Mouse (Mus musculus) MN1 (cell line): Measurements from ENCODE around the gene Olfr95.
"Not testable (repeated sequence)": the region's sequence is repeated elsewhere in the genome, so short reads cannot be mapped to it uniquely, and the experiment has no call there.

Experiments used
- DNase-seq: peaks from one replicate; pipeline ENCODE4 v3.0.0-alpha.2; 2016; ENCODE audit warnings: low spot score

Gene Olfr95

GRCm38 (mm10) chr17:37213018-37213417 lies at the start of gene Olfr95:
Gene Olfr95 (minus strand): TSS chr17:37213118.
- no peak for DNase-seq

GRCm38 (mm10) chr17:37250544-37250943 lies 37.6 kb upstream of the Olfr95 start:
- no peak for DNase-seq

DNA sequence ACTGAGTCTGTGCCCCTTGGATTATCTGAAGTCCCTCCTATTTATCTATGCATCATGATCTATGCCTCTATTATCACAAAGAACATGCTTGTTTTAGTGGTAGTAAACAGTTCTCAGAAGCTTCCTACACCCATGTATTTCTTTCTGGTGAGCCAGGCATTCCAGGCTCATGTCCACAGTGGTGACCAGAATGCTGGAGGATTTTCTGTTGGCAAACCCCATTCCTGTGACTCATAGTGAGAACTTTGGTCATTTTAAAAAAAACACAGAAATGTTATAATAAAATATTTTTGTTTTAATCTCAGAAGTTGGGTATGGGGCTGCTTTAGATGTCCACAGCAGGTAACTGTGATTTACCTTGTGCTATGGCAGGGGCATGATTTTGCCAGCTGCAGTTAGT lies 36.5 kb upstream of the Olfr95 start:
- DNase-seq = no peak

- DNase-seq = no peak
Measured at GRCm38 (mm10) chr17:37246715-37247114, 33.8 kb upstream of the Olfr95 start.

DNA sequence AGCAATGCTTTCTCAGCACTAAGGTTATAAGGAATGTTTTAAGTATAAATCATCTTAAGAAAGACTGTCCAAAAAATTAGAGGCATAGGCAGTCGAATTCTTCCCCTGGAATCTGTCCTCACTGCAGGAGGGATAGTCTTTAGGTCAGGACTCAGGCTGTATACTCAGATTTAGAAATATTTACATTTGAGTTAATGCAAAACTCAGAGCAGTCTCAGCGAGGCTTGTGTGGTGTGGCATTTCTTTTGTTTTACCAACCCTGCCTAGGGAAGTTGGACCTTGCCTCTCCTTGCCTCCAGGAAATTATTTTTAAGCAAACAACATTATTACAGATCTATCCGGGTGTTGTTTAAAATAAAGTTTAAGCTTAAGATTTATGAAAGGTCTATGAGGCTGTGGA lies 29.3 kb upstream of the Olfr95 start:
- no peak for DNase-seq

GRCm38 (mm10) chr17:37237230-37237629 lies 24.3 kb upstream of the Olfr95 start, which contains the start of gene Olfr97:
Gene Olfr97 (minus strand): TSS chr17:37237330.
- DNase-seq = not testable (repeated sequence)

- DNase-seq = no peak
Measured at GRCm38 (mm10) chr17:37221879-37222278, 9.0 kb upstream of the Olfr95 start.

DNA sequence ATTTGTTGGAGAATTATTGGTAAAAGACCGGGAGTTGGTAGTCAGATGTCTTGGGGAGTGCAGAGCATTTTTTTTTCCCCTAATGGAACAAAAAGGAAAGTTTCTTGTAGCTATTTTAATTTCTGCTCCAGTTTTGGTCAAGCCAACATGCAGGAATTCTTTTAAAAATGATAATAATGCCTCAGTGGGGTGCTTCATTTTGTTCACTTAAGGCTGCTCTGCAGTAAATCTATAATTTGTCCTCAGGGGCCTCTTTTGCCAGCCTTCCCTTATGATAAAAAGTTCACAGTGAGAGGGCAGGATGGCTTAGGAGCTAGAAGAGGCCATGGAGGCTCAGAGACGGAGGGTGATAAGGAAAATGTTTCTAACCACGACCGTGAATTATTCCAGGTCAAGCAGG lies 6.9 kb upstream of the Olfr95 start, which contains the start of gene Olfr96:
TSS of gene Olfr96 (plus strand) at position 301 of the 400 bp plus-strand sequence.
- DNase-seq = no peak

DNA sequence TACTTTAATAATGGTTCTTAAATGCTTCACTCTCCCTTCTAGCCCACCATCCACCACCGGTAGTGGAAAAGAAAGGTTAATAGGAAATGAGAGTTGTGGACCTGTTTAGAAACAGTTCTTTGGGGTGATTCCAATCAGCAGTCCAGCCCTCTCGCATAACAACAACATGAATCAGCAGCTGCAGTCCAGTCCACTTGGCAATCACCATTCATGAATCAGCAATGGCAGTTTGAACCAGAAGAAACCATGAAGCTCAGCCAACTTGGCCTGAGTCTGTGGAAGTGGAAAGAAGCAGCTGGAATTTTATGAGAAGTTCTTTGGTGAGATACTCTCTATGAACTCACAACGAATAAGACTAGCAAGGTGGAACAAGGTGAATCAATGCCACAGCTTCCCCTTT lies 5.6 kb upstream of the Olfr95 start:
- DNase-seq = no peak

- no peak for DNase-seq
Measured at GRCm38 (mm10) chr17:37210884-37211768, 1.8 kb downstream of the Olfr95 start.

DNA sequence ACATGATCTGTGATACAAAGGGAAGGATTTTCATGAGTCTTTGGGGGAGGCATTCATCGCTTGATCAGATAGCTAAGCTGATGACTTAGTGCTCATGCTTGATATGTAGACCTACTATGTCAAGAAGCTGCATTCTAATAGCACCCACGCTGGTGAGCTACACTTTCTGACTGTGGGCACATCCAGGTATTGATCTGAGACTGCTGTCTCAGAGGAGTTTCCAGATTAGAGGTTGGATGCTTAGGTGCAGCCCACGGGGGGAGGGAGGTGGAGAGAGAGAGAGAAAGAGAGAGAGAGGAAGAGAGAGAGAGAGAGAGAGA lies 9.0 kb downstream of the Olfr95 start:
- no peak for DNase-seq

DNA sequence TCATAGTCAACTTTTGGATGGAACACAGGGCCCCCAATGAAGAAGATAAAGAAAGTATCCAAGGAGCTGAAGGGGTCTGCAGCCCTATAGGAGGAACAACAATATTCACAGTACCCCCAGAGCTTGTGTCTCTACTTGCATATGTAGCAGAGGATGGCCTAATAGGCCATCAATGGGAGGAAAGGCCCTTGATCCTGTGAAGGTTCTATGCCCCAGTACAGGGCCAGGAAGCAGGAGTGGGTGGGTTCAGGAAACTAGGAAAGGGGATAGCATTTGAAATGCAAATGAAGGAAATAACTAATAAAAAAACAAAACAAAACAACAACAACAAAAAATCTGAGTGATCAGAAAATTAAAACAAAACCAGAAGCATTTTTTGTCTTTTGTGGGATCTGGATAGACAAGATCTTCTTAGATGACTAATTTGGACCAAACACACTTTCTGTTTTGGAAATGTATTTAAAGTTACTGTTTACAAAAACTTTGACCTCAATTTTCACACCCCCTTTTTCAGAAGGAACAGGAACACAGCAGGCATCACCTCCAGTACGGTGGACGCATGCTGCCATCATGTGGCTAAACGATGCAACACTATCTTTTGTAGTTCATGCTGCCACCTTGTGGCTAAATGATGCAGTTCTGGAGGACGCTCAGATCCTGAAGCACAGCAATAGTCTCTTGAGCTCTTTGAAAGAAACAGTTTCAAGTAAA lies 9.6 kb downstream of the Olfr95 start:
- DNase-seq = peak; percentile 84

DNA sequence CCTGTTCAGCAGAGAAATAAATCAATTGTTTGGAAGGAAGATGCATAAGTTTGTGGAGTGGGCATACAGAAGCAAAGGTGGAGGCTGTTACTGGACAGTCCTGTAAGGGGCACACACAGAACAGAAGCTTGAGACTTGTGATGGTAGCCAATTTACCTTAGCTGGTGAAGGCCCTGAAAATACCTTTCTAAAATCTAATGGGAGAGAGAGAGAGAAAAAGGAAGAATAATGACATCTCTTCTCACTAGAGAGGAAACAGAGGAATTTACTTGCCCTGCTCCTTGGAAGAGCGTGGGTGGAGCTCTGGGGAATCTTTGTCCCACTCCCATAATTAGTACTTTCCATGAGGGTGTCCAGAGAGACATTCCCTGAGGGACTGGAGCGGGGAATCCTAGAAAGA lies 12.0 kb downstream of the Olfr95 start, which contains the start of gene Olfr94:
TSS of gene Olfr94 (minus strand) at position 101 of the 400 bp plus-strand sequence.
- DNase-seq = no peak

DNA sequence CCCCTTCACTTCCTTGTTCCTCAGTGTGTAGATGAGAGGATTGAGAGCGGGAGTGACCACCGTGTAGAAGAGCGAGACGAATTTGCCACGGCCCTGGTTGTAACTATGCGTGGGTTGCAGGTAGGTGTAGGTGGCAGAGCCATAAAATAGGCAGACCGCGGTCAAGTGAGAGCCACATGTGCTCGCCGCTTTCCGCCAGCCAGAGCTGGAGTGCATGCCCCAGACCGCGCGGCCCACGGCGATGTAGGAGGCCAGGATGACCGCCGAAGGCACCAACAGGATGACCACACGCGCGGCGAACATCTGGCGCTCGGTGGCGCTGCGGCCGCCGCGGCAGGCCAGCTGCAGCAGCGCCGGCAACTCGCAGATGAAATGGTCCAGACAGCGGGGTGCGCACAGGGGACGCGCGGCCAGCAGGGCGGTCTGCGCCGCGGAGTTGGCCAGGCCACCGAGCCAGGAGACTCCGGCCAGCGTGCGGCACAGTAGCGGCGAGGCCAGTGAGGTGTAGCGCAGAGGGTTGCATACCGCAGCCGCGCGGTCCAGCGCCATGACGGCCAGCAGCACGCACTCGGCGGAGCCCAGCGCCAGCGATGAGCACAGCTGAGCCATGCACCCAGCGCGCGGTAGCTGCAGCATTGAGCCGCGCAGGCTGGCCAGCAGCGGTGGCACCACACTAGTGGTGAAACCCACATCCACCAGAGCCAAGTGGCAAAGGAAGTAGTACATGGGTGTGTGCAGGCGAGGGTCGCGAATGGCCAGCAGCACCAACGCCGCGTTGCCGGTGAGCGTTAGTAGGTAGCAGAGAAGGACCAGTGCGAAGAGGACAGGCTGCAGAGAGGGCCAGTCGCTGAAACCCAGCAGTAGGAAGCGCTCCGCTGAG lies 15.8 kb downstream of the Olfr95 start:
- DNase-seq = no peak

DNA sequence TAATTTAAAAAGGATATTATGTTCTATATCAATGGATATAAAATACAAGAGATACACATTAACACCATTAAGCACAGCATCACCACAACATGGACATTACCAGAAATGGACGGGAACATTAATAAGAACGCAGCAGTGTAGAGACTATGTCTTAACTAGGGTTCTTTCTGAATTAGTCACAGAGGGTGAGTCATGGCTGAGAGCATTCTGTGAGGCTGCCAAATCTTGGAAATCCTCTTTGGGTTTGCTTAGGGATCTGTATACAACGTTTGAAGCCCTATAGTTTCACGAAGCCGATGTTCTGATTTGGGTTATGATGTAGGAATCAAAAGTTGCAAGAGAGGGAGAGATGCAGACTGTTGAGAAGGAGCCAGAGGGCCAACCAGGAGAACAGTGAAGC lies 18.1 kb downstream of the Olfr95 start:
- DNase-seq = no peak

DNA sequence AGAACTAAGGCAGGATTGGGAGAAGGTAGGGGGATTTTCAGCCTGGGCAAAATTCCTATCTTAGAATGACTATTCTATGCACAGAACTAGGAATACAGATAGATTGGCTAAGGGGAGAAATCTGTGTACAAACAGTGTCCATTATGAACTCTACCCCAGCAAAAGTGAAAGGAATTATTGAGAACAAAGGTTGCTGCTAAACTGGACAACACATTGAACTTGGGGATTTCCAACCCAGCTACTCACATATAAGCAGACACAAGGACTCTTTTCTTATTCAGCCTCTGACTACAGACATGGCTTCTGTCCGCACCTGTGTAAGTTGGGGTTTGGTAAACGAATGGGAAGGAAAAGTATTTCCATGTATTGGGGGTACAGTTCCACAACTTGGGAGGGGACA lies 19.3 kb downstream of the Olfr95 start, which contains the start of gene Ubd:
TSS of gene Ubd (plus strand) at position 237 of the 400 bp plus-strand sequence.
- DNase-seq = no peak

- no peak for DNase-seq
Measured at GRCm38 (mm10) chr17:37193032-37193431, 19.9 kb downstream of the Olfr95 start.

- no peak for DNase-seq
Measured at GRCm38 (mm10) chr17:37190711-37191110, 22.2 kb downstream of the Olfr95 start.

DNA sequence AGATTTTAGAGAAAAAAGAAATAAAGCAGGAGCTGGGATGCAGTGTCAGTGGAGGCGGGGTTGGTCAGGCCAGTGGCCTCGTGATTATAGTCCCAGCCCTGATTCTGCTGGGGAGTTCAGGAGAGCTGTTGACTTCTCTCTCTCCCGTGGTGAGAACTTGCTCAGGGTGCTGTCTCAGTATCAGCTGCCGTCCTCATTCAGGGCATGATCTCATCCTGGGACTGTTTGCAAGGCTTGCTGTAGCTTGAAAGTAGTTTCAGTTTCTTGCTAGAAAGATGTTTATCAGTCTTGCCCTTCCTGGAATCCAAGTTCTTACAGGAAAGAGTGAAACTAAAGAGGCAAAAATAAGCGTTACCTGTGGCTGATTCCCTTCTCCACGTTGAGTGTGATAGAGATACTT lies 27.4 kb downstream of the Olfr95 start:
- no peak for DNase-seq

GRCm38 (mm10) chr17:37161394-37161793 lies 51.5 kb downstream of the Olfr95 start, which contains the start of gene Olfr93:
Gene Olfr93 (minus strand): TSS chr17:37161494.
- DNase-seq = no peak
